Mouse (Mus musculus): ENCODE measurements around the gene Trim44. TPM values are rescaled to one million over a fixed set of nuclear protein-coding genes. Genes with fewer than 3 reads are reported as not detected.

Gene Trim44
- polyA plus RNA-seq, 1 experiment from 2014 or later = 71.7 TPM

GRCm38 (mm10) chr2:102324336-102324735 lies 83.3 kb downstream of the Trim44 start:
- H3K36me3 ChIP-seq (ENCODE audit: control insufficient read depth, insufficient read depth, low read length) = no peaks in the 10 kb centered on the region
- H3K27ac ChIP-seq (replicated peaks; ENCODE audit: low read depth, low read length) = no peak overlapping the region
- DNase-seq (no peak), ATAC-seq (ENCODE audit: low FRiP score, low TSS enrichment) (no peak)
- no peak overlapping the region for H3K4me2 ChIP-seq (ENCODE audit: low read length)
- no peak overlapping the region for H3K9ac ChIP-seq (replicated peaks; ENCODE audit: low read length)
- H3K27me3 ChIP-seq (ENCODE audit: control insufficient read depth, insufficient read depth, low read length) = no peaks in the 10 kb centered on the region
- H3K9me3 ChIP-seq (ENCODE audit: control insufficient read depth, low read length) = no peaks in the 10 kb centered on the region
- H3K4me3 ChIP-seq (replicated peaks; ENCODE audit: low read depth, low read length) = no peak overlapping the region
- peaks cover 5% of the 10 kb centered on the region; the same call in 1 of the 2 replicates for H3K4me1 ChIP-seq (ENCODE audit: control insufficient read depth, insufficient read depth, low read length)

- Histone ChIP-seq H3K9ac (replicated peaks; ENCODE audit: low read length) (no peak overlapping the region), H3K4me3 (replicated peaks; ENCODE audit: low read depth, low read length) (no peak overlapping the region), H3K27ac (replicated peaks; ENCODE audit: low read depth, low read length) (no peak overlapping the region), H3K27me3 (ENCODE audit: control insufficient read depth, insufficient read depth, low read length) (no peaks in the 10 kb centered on the region), H3K4me2 (ENCODE audit: low read length) (no peak overlapping the region), H3K9me3 (ENCODE audit: control insufficient read depth, low read length) (no peaks in the 10 kb centered on the region), H3K4me1 (ENCODE audit: control insufficient read depth, insufficient read depth, low read length) (peaks cover 5% of the 10 kb centered on the region; the same call in 1 of the 2 replicates), H3K36me3 (ENCODE audit: control insufficient read depth, insufficient read depth, low read length) (no peaks in the 10 kb centered on the region)
- ATAC-seq (ENCODE audit: low FRiP score, low TSS enrichment) (no peak), DNase-seq (no peak)
- 78% methylated on average over 3 of the region's 3 CpGs for WGBS
These were observed 91.1 kb downstream of the Trim44 start for GRCm38 (mm10) chr2:102316540-102316939.

DNA sequence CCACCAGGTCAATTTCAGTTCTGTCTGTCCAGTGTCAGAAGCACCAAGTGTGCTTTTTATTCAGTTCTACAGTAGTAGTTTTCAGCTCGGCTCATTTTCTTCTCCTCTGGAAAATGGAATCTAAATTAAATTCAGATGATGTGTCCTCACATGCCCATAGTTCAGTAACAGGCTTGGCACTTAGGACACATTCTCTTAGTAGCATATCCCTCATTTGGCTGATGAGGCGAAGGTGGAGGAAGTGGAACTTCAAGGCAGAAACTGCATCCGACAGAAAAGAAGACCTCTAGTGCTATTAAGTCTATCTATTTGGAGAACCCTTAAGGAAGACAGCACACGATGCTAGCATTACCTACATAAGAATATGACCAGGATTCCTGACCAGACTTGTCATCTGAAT lies 92.5 kb downstream of the Trim44 start:
- Histone ChIP-seq H3K4me1 (ENCODE audit: control insufficient read depth, insufficient read depth, low read length) (no peaks in the 10 kb centered on the region), H3K4me3 (replicated peaks; ENCODE audit: low read depth, low read length) (no peak overlapping the region), H3K9ac (replicated peaks; ENCODE audit: low read length) (no peak overlapping the region), H3K36me3 (ENCODE audit: control insufficient read depth, insufficient read depth, low read length) (no peaks in the 10 kb centered on the region), H3K27ac (replicated peaks; ENCODE audit: low read depth, low read length) (no peak overlapping the region), H3K4me2 (ENCODE audit: low read length) (no peak overlapping the region), H3K9me3 (ENCODE audit: control insufficient read depth, low read length) (no peaks in the 10 kb centered on the region), H3K27me3 (ENCODE audit: control insufficient read depth, insufficient read depth, low read length) (no peaks in the 10 kb centered on the region)
- WGBS = 94% methylated on average over 4 of the region's 4 CpGs
- ATAC-seq (ENCODE audit: low FRiP score, low TSS enrichment) (no peak), DNase-seq (no peak)

- H3K36me3 ChIP-seq (ENCODE audit: control insufficient read depth, insufficient read depth, low read length) = no peaks in the 10 kb centered on the region
- H3K4me3 ChIP-seq (replicated peaks; ENCODE audit: low read depth, low read length) = no peak overlapping the region
- WGBS = 50% methylated on average over 1 of the region's 1 CpGs
- H3K27me3 ChIP-seq (ENCODE audit: control insufficient read depth, insufficient read depth, low read length) = no peaks in the 10 kb centered on the region
- H3K9me3 ChIP-seq (ENCODE audit: control insufficient read depth, low read length) = no peaks in the 10 kb centered on the region
- no peak overlapping the region for H3K9ac ChIP-seq (replicated peaks; ENCODE audit: low read length)
- DNase-seq = peak; percentile 35
- H3K4me1 ChIP-seq (ENCODE audit: control insufficient read depth, insufficient read depth, low read length) = no peaks in the 10 kb centered on the region
- no peak overlapping the region for H3K4me2 ChIP-seq (ENCODE audit: low read length)
- H3K27ac ChIP-seq (replicated peaks; ENCODE audit: low read depth, low read length) = no peak overlapping the region
- ATAC-seq (ENCODE audit: low FRiP score, low TSS enrichment) = no peak
These were observed 93.0 kb downstream of the Trim44 start for GRCm38 (mm10) chr2:102314610-102315009.

- WGBS = 94% methylated on average over 2 of the region's 2 CpGs
- DNase-seq = no peak
These were observed 93.6 kb downstream of the Trim44 start for GRCm38 (mm10) chr2:102314068-102314467.

GRCm38 (mm10) chr2:102312903-102313302 lies 94.7 kb downstream of the Trim44 start:
- Histone ChIP-seq H3K4me3 (replicated peaks; ENCODE audit: low read depth, low read length) (no peak overlapping the region), H3K4me2 (ENCODE audit: low read length) (no peak overlapping the region), H3K9ac (replicated peaks; ENCODE audit: low read length) (no peak overlapping the region), H3K27ac (replicated peaks; ENCODE audit: low read depth, low read length) (no peak overlapping the region), H3K36me3 (ENCODE audit: control insufficient read depth, insufficient read depth, low read length) (no peaks in the 10 kb centered on the region), H3K9me3 (ENCODE audit: control insufficient read depth, low read length) (no peaks in the 10 kb centered on the region), H3K27me3 (ENCODE audit: control insufficient read depth, insufficient read depth, low read length) (no peaks in the 10 kb centered on the region), H3K4me1 (ENCODE audit: control insufficient read depth, insufficient read depth, low read length) (no peaks in the 10 kb centered on the region)
- no peak for ATAC-seq (ENCODE audit: low FRiP score, low TSS enrichment)
- no peak for DNase-seq
- WGBS = 98% methylated on average over 1 of the region's 1 CpGs

More at GRCm38 (mm10) chr2:102314068-102314467, 93.6 kb downstream of the Trim44 start:
- no peak overlapping the region for H3K27ac ChIP-seq (replicated peaks; ENCODE audit: low read depth, low read length)
- H3K27me3 ChIP-seq (ENCODE audit: control insufficient read depth, insufficient read depth, low read length) = no peaks in the 10 kb centered on the region
- no peak overlapping the region for H3K4me3 ChIP-seq (replicated peaks; ENCODE audit: low read depth, low read length)
- H3K9ac ChIP-seq (replicated peaks; ENCODE audit: low read length) = no peak overlapping the region
- no peak for ATAC-seq (ENCODE audit: low FRiP score, low TSS enrichment)
- no peaks in the 10 kb centered on the region for H3K4me1 ChIP-seq (ENCODE audit: control insufficient read depth, insufficient read depth, low read length)
- H3K9me3 ChIP-seq (ENCODE audit: control insufficient read depth, low read length) = no peaks in the 10 kb centered on the region
- H3K4me2 ChIP-seq (ENCODE audit: low read length) = no peak overlapping the region
- no peaks in the 10 kb centered on the region for H3K36me3 ChIP-seq (ENCODE audit: control insufficient read depth, insufficient read depth, low read length)

- Histone ChIP-seq H3K4me3 (replicated peaks; ENCODE audit: low read depth, low read length) (no peak overlapping the region), H3K4me2 (ENCODE audit: low read length) (no peak overlapping the region), H3K4me1 (ENCODE audit: control insufficient read depth, insufficient read depth, low read length) (no peaks in the 10 kb centered on the region), H3K9me3 (ENCODE audit: control insufficient read depth, low read length) (no peaks in the 10 kb centered on the region), H3K27ac (replicated peaks; ENCODE audit: low read depth, low read length) (no peak overlapping the region), H3K36me3 (ENCODE audit: control insufficient read depth, insufficient read depth, low read length) (peaks cover 25% of the 10 kb centered on the region), H3K9ac (replicated peaks; ENCODE audit: low read length) (no peak overlapping the region), H3K27me3 (ENCODE audit: control insufficient read depth, insufficient read depth, low read length) (no peaks in the 10 kb centered on the region)
- no peak for ATAC-seq (ENCODE audit: low FRiP score, low TSS enrichment)
- 89% methylated on average over 2 of the region's 2 CpGs for WGBS
- DNase-seq = no peak
These were observed 104.4 kb downstream of the Trim44 start for GRCm38 (mm10) chr2:102303274-102303673.

DNA sequence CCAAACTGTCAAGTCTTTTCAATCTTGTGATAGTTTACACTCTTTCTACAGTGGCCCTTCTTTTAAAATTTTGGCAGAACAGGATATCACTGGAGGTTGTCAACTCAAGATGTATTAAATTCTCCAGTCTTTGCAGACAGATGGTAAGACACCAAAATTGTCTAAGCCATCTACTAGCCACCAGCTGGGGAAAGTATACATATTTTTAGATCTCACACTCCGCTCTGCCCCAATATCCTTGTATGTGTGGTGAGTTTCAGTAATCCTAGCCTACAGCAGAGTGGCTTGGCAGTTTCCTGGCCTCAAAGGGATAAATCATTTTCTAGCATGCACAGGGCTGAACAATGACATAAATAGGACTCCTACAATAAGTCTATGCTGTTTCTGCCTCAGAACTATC lies 105.1 kb downstream of the Trim44 start:
- WGBS = 92% methylated on average over 1 of the region's 1 CpGs
- DNase-seq (no peak), ATAC-seq (ENCODE audit: low FRiP score, low TSS enrichment) (no peak)
- no peaks in the 10 kb centered on the region for H3K27me3 ChIP-seq (ENCODE audit: control insufficient read depth, insufficient read depth, low read length)
- H3K4me3 ChIP-seq (replicated peaks; ENCODE audit: low read depth, low read length) = no peak overlapping the region
- peaks cover 25% of the 10 kb centered on the region for H3K36me3 ChIP-seq (ENCODE audit: control insufficient read depth, insufficient read depth, low read length)
- H3K9me3 ChIP-seq (ENCODE audit: control insufficient read depth, low read length) = no peaks in the 10 kb centered on the region
- H3K27ac ChIP-seq (replicated peaks; ENCODE audit: low read depth, low read length) = no peak overlapping the region
- no peaks in the 10 kb centered on the region for H3K4me1 ChIP-seq (ENCODE audit: control insufficient read depth, insufficient read depth, low read length)
- H3K4me2 ChIP-seq (ENCODE audit: low read length) = no peak overlapping the region
- no peak overlapping the region for H3K9ac ChIP-seq (replicated peaks; ENCODE audit: low read length)

GRCm38 (mm10) chr2:102294827-102295270 lies 112.8 kb downstream of the Trim44 start:
- H3K4me1 ChIP-seq (ENCODE audit: control insufficient read depth, insufficient read depth, low read length) = no peaks in the 10 kb centered on the region
- no peaks in the 10 kb centered on the region for H3K9me3 ChIP-seq (ENCODE audit: control insufficient read depth, low read length)
- no peak overlapping the region for H3K4me3 ChIP-seq (replicated peaks; ENCODE audit: low read depth, low read length)
- H3K9ac ChIP-seq (replicated peaks; ENCODE audit: low read length) = no peak overlapping the region
- no peak overlapping the region for H3K4me2 ChIP-seq (ENCODE audit: low read length)
- no peak overlapping the region for H3K27ac ChIP-seq (replicated peaks; ENCODE audit: low read depth, low read length)
- ATAC-seq (ENCODE audit: low FRiP score, low TSS enrichment) = no peak
- no peak for DNase-seq
- H3K27me3 ChIP-seq (ENCODE audit: control insufficient read depth, insufficient read depth, low read length) = no peaks in the 10 kb centered on the region
- H3K36me3 ChIP-seq (ENCODE audit: control insufficient read depth, insufficient read depth, low read length) = no peaks in the 10 kb centered on the region
- WGBS = 22% methylated on average over 6 of the region's 6 CpGs

Measured in midbrain, embryonic 14.5 days (tissue).